Mouse (Mus musculus): ENCODE data around the gene Zbtb4.

Gene Zbtb4

DNA sequence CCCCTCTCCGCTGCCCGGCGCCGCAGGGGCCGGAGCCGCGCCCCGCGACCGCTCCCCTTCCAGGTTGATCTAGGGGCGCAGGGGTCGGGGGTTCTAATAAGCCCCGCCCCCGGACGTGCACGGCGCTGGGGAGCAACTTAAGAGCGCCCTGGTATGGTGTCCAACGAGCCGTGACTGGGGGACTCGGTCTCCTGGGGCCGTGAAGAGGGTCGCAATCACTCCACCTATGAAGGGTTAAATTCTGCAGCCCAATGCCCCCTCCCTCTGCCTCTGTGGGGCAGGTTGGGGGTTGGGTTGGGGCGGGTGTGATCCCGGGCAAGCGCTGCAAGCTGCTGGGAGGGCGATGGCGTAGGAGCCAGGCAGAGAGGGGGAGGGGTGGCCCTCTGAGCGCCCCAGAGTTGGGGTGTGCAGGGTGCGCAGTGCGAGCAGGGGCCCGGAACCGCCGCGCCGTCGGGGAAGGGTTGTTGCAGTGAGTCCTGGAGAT lies 456 bp downstream of the Zbtb4 start:
- peak; percentile 79 for DNase-seq

- DNase-seq, result peak; percentile 19
Measured at GRCm38 (mm10) chr11:69766872-69767624, 1.3 kb downstream of the Zbtb4 start.

- DNase-seq, result no peak
Measured at GRCm38 (mm10) chr11:69767625-69767909, 1.9 kb downstream of the Zbtb4 start.

DNA sequence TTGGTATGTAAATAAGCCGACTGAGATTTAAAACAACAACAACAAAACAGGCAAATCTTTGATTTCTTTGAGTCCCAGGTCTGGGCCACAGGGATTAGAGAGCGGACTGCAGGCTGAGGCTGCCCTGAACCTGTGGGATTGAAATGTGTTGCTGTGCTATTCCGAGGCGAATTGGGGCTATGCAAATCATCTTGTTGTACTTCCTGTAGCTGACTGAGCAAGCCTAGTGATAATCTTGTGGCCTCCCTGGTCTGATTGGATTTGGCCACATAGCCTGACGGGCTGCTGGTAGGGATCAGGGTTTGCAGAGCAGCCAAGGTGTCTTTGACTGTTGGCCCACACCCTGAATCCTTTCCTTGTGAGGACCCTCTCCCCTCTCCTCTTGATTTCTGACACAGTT lies 9.2 kb downstream of the Zbtb4 start:
- DNase-seq, result peak; percentile 24

GRCm38 (mm10) chr11:69775716-69776115 lies 10.0 kb downstream of the Zbtb4 start:
- DNase-seq, result peak; percentile 29

DNA sequence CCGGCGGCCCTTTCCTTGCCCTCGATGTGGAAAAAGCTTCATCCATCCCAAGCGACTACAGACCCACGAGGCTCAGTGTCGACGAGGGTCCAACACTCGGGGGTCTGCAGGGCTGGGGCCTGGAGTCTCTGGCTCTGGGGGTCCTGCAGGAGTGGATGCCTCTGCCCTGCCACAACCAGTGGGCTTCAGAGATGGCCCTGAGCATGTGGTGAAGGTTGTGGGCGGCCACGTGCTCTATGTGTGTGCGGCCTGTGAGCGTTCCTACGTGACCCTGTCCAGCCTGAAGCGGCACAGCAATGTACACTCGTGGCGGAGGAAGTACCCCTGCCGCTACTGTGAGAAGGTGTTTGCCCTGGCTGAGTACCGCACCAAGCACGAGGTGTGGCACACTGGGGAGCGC lies 10.8 kb downstream of the Zbtb4 start:
- no peak for DNase-seq

- DNase-seq, result no peak
Measured at GRCm38 (mm10) chr11:69777504-69778257, 12.0 kb downstream of the Zbtb4 start.

GRCm38 (mm10) chr11:69778258-69778982 lies 12.7 kb downstream of the Zbtb4 start:
- DNase-seq, result no peak

DNA sequence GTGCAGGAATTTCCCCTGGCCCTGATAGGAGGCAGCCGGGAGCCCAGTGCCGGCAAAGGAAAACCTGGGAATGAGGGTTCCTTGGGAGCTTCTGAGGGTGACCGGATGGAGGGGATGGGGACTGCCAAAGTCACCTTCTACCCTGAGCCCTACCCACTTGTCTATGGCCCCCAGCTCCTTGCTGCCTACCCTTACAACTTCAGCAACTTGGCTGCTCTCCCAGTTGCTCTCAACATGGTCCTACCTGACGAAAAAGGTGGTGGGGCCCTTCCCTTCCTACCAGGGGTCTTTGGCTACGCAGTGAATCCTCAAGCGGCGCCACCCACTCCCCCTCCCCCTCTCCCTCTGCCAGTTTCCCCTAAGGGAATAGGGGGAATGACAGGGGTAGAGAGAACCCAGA lies 13.3 kb downstream of the Zbtb4 start:
- no peak for DNase-seq

DNA sequence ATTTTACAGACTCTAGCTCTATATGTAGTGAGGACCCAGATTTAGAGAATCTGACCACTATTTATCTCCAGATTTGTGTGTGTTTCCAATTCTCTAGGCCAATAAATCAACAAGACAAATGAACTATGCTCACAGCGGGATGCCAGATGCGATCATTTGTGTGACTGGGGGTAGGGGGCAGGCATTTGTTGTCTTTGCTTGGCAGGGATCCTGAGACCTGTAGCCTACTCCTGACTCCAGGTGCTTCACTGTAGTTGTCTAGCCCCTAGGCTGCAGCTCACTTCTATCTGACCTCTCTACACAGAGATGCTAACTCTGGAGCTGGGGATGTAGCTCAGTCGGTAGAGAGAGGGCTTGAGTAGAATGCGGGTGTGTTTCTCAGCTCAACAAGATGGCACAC lies 16.1 kb downstream of the Zbtb4 start:
- no peak for DNase-seq

DNA sequence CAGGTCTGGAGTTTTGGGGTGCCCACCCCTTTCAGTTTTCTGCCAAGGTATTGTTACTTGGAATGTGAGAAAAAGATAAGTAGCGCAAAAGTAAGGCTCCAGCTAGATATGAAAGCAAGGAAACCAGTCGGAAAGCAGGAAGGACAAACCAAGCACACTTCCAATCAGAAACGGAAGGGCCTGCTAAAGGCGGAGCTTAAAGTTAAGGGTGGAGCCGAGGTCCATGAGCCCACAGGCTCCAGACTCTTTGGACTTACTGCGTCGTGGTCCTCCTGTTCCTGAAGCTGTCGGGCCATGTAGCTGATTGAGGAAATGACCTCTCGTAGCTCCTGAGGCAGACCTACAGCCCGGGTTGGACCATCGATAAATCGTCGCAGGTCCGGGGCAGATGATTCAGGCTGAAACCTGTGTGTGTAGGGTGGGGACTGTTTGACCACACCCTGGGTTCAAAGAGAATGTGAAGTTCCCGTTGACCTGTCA lies 19.1 kb downstream of the Zbtb4 start:
- DNase-seq, result no peak

GRCm38 (mm10) chr11:69787306-69787705 lies 21.6 kb downstream of the Zbtb4 start:
- DNase-seq, result no peak

- DNase-seq, result no peak
Measured at GRCm38 (mm10) chr11:69789431-69789830, 23.7 kb downstream of the Zbtb4 start.

DNA sequence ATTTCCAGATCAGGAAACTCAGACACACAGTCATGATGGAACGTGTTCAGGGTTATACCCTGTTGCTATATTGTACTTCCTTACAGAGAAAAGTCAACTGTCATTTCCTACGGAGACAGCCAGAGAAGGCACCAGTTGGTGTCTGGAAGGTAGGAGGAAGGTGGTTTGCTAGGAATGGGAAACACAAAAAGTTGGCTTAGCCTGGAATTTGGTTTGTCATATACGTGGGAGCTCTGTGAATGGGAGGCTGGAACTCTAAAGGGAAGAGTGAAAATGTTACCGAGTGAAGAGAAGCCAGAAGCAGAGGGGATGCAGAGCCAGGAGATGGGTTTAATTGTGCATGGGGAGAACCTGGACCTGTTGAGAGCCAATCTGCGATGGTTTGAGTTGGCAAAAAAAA lies 25.7 kb downstream of the Zbtb4 start:
- no peak for DNase-seq

DNA sequence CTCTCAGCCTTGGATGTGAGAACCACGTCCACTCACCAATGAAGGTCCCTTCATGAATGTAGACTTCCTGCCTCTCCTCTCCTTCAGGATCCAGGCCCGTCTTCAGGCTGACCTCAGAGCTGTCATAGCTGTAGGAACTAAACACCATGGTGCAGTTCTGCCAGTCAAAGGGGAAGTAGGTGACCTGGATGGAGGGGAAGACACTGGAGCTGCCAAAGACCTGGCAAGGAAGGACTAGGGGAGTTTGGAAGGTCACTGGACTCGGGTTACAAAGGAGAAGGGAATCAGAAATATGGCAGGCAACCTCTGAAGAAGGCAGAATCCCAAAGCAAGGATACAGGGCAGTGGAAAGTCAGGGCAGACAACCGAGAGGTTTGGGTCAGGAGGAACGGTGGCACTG lies 27.7 kb downstream of the Zbtb4 start:
- no peak for DNase-seq

DNA sequence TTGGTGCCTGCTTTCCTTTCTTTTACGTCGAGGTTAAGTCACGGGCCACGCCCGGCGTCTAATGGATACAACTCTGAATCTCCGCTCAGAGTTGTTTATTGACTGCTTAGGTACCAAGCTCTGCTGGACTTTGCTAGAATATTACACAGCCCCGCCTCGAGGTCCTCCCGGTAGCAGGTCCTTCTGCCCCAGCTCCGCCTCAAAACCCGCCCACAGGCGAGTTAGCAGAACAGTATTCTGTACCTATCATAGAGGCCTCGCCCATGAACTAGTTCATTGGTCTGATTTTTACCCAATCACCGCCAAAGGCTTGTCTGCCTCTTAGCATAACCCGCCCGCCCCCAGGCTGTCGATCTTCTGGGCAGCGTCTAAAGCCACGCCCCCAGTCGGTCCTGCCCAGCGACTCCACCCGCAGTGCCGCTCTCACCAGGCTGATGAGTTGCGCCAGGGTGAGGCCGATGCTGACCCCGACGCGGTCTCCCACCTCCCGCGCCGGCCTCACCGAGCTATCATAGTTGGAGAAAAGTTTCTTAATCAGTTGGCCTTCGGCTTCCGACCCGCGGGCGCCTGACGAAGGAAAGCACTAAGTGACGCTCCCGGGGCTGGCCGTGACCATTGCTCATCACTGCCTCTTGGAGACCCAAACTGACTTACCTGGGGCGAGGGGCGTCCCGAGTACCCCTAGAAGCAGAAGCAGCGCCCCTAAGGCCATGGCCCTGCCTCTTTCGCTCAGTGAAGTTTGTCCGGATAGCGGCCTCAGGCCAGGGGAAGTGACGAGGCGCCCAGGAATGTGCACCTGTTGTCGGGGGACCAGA lies 29.7 kb downstream of the Zbtb4 start, which contains the start of gene Chrnb1:
Gene Chrnb1, minus strand, starts transcription at position 776 of the 815 bp plus-strand sequence.
- peak; percentile 98 for DNase-seq

GRCm38 (mm10) chr11:69795983-69796435 lies 30.3 kb downstream of the Zbtb4 start:
- peak; percentile 35 for DNase-seq

GRCm38 (mm10) chr11:69797924-69798323 lies 32.2 kb downstream of the Zbtb4 start:
- no peak for DNase-seq

DNA sequence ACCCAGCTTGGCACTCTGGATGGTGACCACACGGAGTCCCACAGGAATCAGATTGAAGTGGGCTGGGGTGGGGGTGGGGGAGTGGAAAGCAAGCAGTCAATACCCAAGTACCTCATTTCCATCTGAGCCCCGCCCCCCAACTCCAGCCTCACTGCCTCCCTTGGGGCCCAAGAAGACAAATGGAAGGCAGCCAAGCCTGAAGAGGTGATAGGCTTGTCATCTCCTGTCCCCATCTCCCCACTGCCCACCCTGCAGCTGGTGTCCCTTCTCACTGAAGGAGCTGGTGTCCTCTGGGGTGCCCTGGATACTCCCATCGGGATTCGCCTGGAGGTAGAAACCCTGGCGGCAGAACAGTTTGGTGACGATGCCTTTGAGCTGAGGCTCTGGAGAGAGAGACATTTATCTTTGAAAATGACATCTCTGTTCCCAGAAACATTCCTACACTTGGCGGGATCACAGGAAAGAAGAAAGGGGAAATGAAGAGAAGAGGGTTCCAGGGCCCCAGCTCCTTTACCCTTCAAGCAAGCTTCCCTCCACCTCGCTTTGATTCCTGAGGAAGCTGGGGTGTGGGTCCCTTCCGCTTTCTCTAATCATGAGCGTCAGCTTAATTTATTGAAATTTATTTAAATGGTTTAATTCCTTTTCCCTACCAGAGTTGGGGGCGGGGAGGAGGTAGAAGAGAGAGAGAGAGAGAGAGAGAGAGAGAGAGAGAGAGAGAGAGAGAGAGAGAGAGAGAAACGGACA lies 33.9 kb downstream of the Zbtb4 start:
- peak; percentile 71 for DNase-seq

DNA sequence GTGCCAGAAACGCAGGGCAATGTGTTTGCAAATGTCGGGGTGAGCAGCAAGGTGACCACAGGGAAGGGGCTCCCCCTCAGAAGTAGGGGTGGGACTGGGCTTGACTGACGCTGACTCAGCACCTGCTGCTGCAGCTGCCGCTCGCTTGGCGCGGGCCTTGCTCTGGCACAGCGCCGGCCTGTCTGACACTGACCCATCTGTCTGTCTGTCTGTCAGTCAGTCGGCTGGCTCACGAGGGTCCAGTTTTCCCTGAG lies 34.4 kb downstream of the Zbtb4 start:
- no peak for DNase-seq

- peak; percentile 95 for DNase-seq
Measured at GRCm38 (mm10) chr11:69800392-69801197, 34.9 kb downstream of the Zbtb4 start.

Data from retina, postnatal 1 day (tissue).